Mouse (Mus musculus) heart, postnatal 25 days (tissue): ENCODE data around the gene Gad2. TPM values are rescaled to one million over a fixed set of nuclear protein-coding genes. Genes with fewer than 3 reads are reported as not detected.

Experiments
- microRNA-seq: library from miRNA; unstranded; fragments of <30 nt; microRNA quantifications from one replicate; pipeline ENCODE4 v1.2.0, GENCODE M21; 2022
- total RNA-seq, 2 experiments: library from RNA; stranded (reverse); gene quantifications; 2 replicates each; pipeline ENCODE4 v1.2.3; 2021

Gad2 gene
- total RNA-seq, 2 experiments from 2014 or later: not detected

Small RNA genes within 50 kb of the gene (microRNA-seq; reads per million reads assigned to microRNA genes)
- gene Gm23636: not detected
- not detected for gene Mir3967

Other genes starting within 250 kb of the Gad2 start
- gene Apbb1ip, start 151.9 kb downstream of the Gad2 start, total RNA-seq: 1 to 10 TPM; 3.4 to 3.5 TPM